Mouse (Mus musculus) ES-Bruce4 (cell line): ENCODE measurements around the gene Gtf3c2. TPM values are rescaled to one million over a fixed set of nuclear protein-coding genes. Genes with fewer than 3 reads are reported as not detected.

Source experiments
- H3K27ac ChIP-seq: 2 replicates; pipeline ENCODE4 v1.5.1; 2012; ENCODE audit warnings: low read length, inconsistent platforms; ENCODE audit not compliant: insufficient read depth
- H3K27me3 ChIP-seq: 2 replicates; pipeline ENCODE4 v1.6.1; 2012; ENCODE audit warnings: mild to moderate bottlenecking, low read length, inconsistent platforms; ENCODE audit not compliant: control insufficient read depth, poor library complexity, insufficient read depth, severe bottlenecking
- H3K36me3 ChIP-seq: 2 replicates; pipeline ENCODE4 v1.6.1; 2012; ENCODE audit warnings: inconsistent platforms, mild to moderate bottlenecking, low read length, moderate library complexity; ENCODE audit not compliant: control insufficient read depth, poor library complexity, insufficient read depth, severe bottlenecking
- H3K4me1 ChIP-seq: one replicate; pipeline ENCODE4 v1.8.1; 2011; ENCODE audit warnings: low read length; ENCODE audit not compliant: control insufficient read depth, insufficient read depth
- H3K4me3 ChIP-seq: 2 replicates; pipeline ENCODE4 v1.5.1; 2011; ENCODE audit warnings: low read depth, mild to moderate bottlenecking, low read length
- H3K9ac ChIP-seq: 2 replicates; pipeline ENCODE4 v1.6.1; 2012; ENCODE audit warnings: low read depth, mild to moderate bottlenecking, inconsistent platforms; ENCODE audit not compliant: poor library complexity, severe bottlenecking
- H3K9me3 ChIP-seq: replicated peaks from 2 replicates; pipeline ENCODE4 v1.6.1; 2012; ENCODE audit warnings: mild to moderate bottlenecking, low read length, inconsistent platforms; ENCODE audit not compliant: control insufficient read depth, poor library complexity, insufficient read depth, severe bottlenecking
- CTCF ChIP-seq: IDR thresholded peaks from one replicate; pipeline ENCODE4 v1.8.1; 2011; ENCODE audit warnings: low read depth, low read length
- EP300 ChIP-seq: IDR thresholded peaks from 2 replicates; pipeline ENCODE4 v1.6.1; 2011; ENCODE audit warnings: low read depth, low read length; ENCODE audit not compliant: insufficient read depth
- POLR2A ChIP-seq: IDR thresholded peaks from one replicate; pipeline ENCODE4 v1.8.1; 2011; ENCODE audit warnings: low read length; ENCODE audit not compliant: insufficient read depth
- polyA plus RNA-seq: library from polyadenylated mRNA; stranded (reverse); fragments of >200 nt; gene quantifications from 2 replicates; pipeline ENCODE4 v1.2.4, GENCODE M21; 2011; ENCODE audit warnings: low read depth; ENCODE audit not compliant: missing spikeins, insufficient read depth, insufficient read length

Gtf3c2 gene
- polyA plus RNA-seq, 1 experiment: 106 TPM

GRCm38 (mm10) chr5:31154152-31154553, 25.8 kb downstream of the Gtf3c2 start, which contains the start of gene Mpv17:
TSS of gene Mpv17 (minus strand) at chr5:31154251.
- peak within 1 kb of the TSS; percentile 64 for H3K9ac ChIP-seq
- TF ChIP-seq CTCF (no peak), POLR2A (peak; percentile 82), EP300 (no peak)
- H3K4me3 ChIP-seq: peak within 1 kb of the TSS; percentile 78
- H3K9me3 ChIP-seq: no peaks in the 10 kb centered on the region
- no peak within 1 kb of the TSS for H3K27ac ChIP-seq
- no peaks in the 10 kb centered on the region for H3K4me1 ChIP-seq
- H3K36me3 ChIP-seq: peaks cover 26% of the 10 kb centered on the region
- H3K27me3 ChIP-seq: no peaks in the 10 kb centered on the region

- TF ChIP-seq EP300 (no peak), CTCF (no peak), POLR2A (no peak)
- no peak overlapping the region for H3K27ac ChIP-seq
- no peaks in the 10 kb centered on the region for H3K27me3 ChIP-seq
- peak overlapping the region; percentile 64 for H3K9ac ChIP-seq
- H3K36me3 ChIP-seq: peaks cover 22% of the 10 kb centered on the region
- peak overlapping the region; percentile 78 for H3K4me3 ChIP-seq
- H3K4me1 ChIP-seq: no peaks in the 10 kb centered on the region
- no peaks in the 10 kb centered on the region for H3K9me3 ChIP-seq
Observed at GRCm38 (mm10) chr5:31153516-31154151, 26.3 kb downstream of the Gtf3c2 start.

DNA sequence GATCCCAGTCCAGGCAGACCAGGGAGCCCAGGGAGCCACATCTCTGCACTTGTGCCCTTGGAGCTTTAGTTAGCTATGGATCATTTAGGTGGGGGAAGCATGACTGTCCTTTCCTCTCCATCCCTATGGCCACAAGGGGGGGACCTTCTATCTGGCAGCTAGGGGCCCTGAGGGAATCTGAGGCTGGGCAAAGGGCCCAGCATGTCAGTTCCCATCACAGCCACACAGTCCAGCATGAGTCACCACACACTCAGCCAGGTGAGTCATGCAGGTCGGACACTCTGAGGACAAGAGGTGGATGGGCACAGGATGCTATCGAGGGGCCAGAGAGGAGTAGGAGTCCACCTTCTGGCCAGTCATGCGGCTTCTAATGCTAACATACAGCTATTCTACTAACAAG, 28.2 kb downstream of the Gtf3c2 start:
- H3K9ac ChIP-seq: no peak overlapping the region
- no peaks in the 10 kb centered on the region for H3K27me3 ChIP-seq
- H3K9me3 ChIP-seq: no peaks in the 10 kb centered on the region
- H3K27ac ChIP-seq: no peak overlapping the region
- peaks cover 3% of the 10 kb centered on the region; the same call in 1 of the 2 replicates for H3K36me3 ChIP-seq
- TF ChIP-seq POLR2A (no peak), EP300 (no peak), CTCF (peak; percentile 7)
- no peak overlapping the region for H3K4me3 ChIP-seq
- no peaks in the 10 kb centered on the region for H3K4me1 ChIP-seq

- peaks cover 2% of the 10 kb centered on the region for H3K36me3 ChIP-seq
- no peak overlapping the region for H3K27ac ChIP-seq
- TF ChIP-seq CTCF: no peak
- TF ChIP-seq POLR2A: no peak
- TF ChIP-seq EP300: no peak
- H3K27me3 ChIP-seq: no peaks in the 10 kb centered on the region
- H3K9ac ChIP-seq: no peak overlapping the region
- H3K4me1 ChIP-seq: no peaks in the 10 kb centered on the region
- H3K4me3 ChIP-seq: no peak overlapping the region
- no peaks in the 10 kb centered on the region for H3K9me3 ChIP-seq
Observed at GRCm38 (mm10) chr5:31149781-31150180, 30.2 kb downstream of the Gtf3c2 start.

DNA sequence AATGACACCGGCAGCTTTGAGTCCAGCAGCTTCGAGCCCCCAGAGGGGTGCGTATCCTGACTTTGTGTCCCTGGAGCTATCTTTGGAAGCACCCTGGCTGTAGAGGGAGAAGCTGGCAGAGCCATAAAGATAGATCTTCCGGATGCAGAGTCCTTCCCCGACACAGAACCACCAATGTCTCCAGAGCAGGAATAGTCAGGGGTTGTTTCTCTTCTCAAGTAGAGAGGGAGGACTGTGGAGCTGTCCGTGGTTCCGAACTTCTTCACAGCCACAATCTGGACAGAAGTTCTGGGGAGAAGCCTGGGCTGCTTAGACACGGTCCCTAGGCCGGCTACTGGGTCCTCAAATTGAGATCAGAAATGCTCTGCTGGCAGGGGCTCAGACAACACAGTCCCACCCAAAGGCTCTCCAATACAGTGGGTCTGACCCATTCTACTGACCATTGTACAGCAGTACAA, 40.9 kb downstream of the Gtf3c2 start:
- Histone ChIP-seq H3K4me3 (no peak overlapping the region), H3K9ac (no peak overlapping the region), H3K36me3 (no peaks in the 10 kb centered on the region), H3K4me1 (no peaks in the 10 kb centered on the region), H3K27me3 (peaks cover 12% of the 10 kb centered on the region; the same call in 1 of the 2 replicates), H3K27ac (no peak overlapping the region), H3K9me3 (no peaks in the 10 kb centered on the region)
- TF ChIP-seq EP300 (no peak), CTCF (no peak), POLR2A (no peak)

DNA sequence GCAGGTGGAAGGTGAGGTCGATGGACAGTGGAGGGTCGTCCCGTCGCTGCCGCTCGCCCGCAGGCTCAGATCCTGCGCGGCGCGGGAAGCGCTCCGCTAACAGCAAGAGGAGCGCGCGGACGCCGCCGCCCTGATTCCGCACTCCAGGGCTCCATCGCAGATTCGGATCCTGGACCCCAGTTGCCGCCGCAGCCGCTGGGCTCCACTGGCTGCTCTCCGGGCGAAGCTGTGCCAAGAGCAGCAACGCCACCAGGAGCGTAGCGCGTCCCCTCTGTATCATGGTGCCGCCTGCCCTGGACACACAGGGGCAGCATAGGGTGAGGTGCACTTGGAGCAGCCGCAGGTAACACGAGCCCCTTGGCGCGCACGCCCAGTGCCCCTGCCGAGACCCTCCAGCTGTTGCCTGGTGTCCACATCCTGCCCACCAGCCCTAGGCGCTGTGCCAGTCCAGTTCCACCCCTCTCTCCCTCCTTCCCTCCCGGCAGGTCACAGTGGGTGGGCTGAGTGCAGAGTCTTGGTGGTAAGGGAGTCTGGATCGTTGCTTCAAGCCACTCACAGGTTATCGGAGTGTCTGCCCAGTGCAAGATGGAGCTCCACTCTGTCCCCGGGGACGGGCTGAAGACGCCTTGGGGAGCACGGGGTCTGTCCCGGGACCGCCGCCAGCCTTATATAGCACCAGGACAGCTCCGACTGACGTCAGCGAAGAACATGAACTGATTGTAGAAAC, 41.5 kb downstream of the Gtf3c2 start, which contains the start of gene Ucn:
Gene Ucn, minus strand, starts transcription at position 589 of the 727 bp plus-strand sequence.
- Histone ChIP-seq H3K36me3 (no peaks in the 10 kb centered on the region), H3K9me3 (no peaks in the 10 kb centered on the region), H3K27me3 (peaks cover 12% of the 10 kb centered on the region; the same call in 1 of the 2 replicates), H3K27ac (no peak within 1 kb of the TSS), H3K4me3 (peak within 1 kb of the TSS; percentile 54), H3K4me1 (no peaks in the 10 kb centered on the region), H3K9ac (peak within 1 kb of the TSS; percentile 23)
- no peak for TF ChIP-seq POLR2A
- TF ChIP-seq EP300: no peak
- no peak for TF ChIP-seq CTCF
